Comparison of ENCODE assay signal across 9 mouse cellular contexts in genomic region chr3:37906806-37907251, GRCm38 (mm10).
DNase-seq lines count a peak whose midpoint lies in the region; ATAC-seq and TF ChIP-seq lines count a peak whose summit lies in the region.
"Had no signal": no experiment of that assay in that cellular context is flagged by ENCODE, and none has a peak within 500 bp of the region (broad histone marks: within the 10 kb centered on the region; RNA-seq: fewer than 3 reads in every experiment).

No protein-coding gene starts in this region.

- ATAC-seq in forebrain, embryonic 13.5 days: no peak
- ATAC-seq in embryonic facial prominence, embryonic 13.5 days (ENCODE audit: insufficient number of reproducible peaks, insufficient read depth, low FRiP score, low TSS enrichment, low read depth): 0 out of 2 replicates have a peak, but pooled peaks have one; percentile 56
- ATAC-seq in hindbrain, embryonic 16.5 days: peak; percentile 56
- ATAC-seq in lung, postnatal 0 days: peak; percentile 18

- H3K4me2 ChIP-seq in forebrain, embryonic 13.5 days: no peak overlapping the region
- H3K4me2 ChIP-seq in embryonic facial prominence, embryonic 13.5 days: no peak overlapping the region
- no peak overlapping the region for H3K4me2 ChIP-seq in hindbrain, embryonic 16.5 days (ENCODE audit: low read length)
- no peak overlapping the region for H3K4me2 ChIP-seq in lung, postnatal 0 days (replicated peaks; ENCODE audit: low read depth, low read length)

- no peak for TF ChIP-seq EP300 in lung, postnatal 0 days (IDR thresholded peaks at IDR 0.05)

- no peak for DNase-seq in forebrain, embryonic 10.5 days (ENCODE audit: extremely low spot score, low spot score)
- peak; percentile 20 for DNase-seq in lung, postnatal 0 days (ENCODE audit: low spot score)
- no peak for DNase-seq in frontal cortex, postnatal 25 days (ENCODE audit: low spot score in 2 of 2)
- DNase-seq in spleen, postnatal 10 days (ENCODE audit: low spot score in 2 of 2): no peak
- no peak for DNase-seq in layer of hippocampus, adult 8-10 months (ENCODE audit: low spot score in 2 of 2)

- no peak for TF ChIP-seq CTCF in lung, postnatal 0 days (IDR thresholded peaks at IDR 0.05)

- H3K9me3 ChIP-seq in forebrain, embryonic 10.5 days: no peaks in the 10 kb centered on the region
- no peaks in the 10 kb centered on the region for H3K9me3 ChIP-seq in forebrain, embryonic 13.5 days (replicated peaks)
- no peaks in the 10 kb centered on the region for H3K9me3 ChIP-seq in embryonic facial prominence, embryonic 13.5 days
- H3K9me3 ChIP-seq in hindbrain, embryonic 16.5 days (ENCODE audit: control insufficient read depth, low read length): no peaks in the 10 kb centered on the region
- no peaks in the 10 kb centered on the region for H3K9me3 ChIP-seq in lung, postnatal 0 days (ENCODE audit: low read length)

- H3K27ac ChIP-seq in forebrain, embryonic 10.5 days: peak overlapping the region; percentile 76
- no peak overlapping the region for H3K27ac ChIP-seq in forebrain, embryonic 13.5 days
- 0 out of 2 replicates have a peak overlapping the region, but pooled peaks have one; percentile 51 for H3K27ac ChIP-seq in embryonic facial prominence, embryonic 13.5 days
- H3K27ac ChIP-seq in hindbrain, embryonic 16.5 days (ENCODE audit: low read depth, low read length): no peak overlapping the region
- peak overlapping the region; percentile 62; the same call in 1 of the 2 replicates for H3K27ac ChIP-seq in lung, postnatal 0 days (ENCODE audit: low read length)

- no peak overlapping the region for H3K9ac ChIP-seq in forebrain, embryonic 13.5 days
- 0 out of 2 replicates have a peak overlapping the region, but pooled peaks have one; percentile 27 for H3K9ac ChIP-seq in embryonic facial prominence, embryonic 13.5 days
- no peak overlapping the region for H3K9ac ChIP-seq in hindbrain, embryonic 16.5 days (ENCODE audit: low read depth, low read length)
- no peak overlapping the region for H3K9ac ChIP-seq in lung, postnatal 0 days (replicated peaks; ENCODE audit: low read depth)

- H3K4me3 ChIP-seq in forebrain, embryonic 10.5 days: no peak overlapping the region
- no peak overlapping the region for H3K4me3 ChIP-seq in forebrain, embryonic 13.5 days
- no peak overlapping the region for H3K4me3 ChIP-seq in embryonic facial prominence, embryonic 13.5 days
- H3K4me3 ChIP-seq in hindbrain, embryonic 16.5 days (ENCODE audit: low read length): no peak overlapping the region
- no peak overlapping the region for H3K4me3 ChIP-seq in lung, postnatal 0 days (ENCODE audit: low read depth, low read length)
- H3K4me3 ChIP-seq: erythroblast, embryonic 14.5 days had no signal

- 48% methylated on average over 5 of the region's 5 CpGs for WGBS in forebrain, embryonic 10.5 days
- 49% methylated on average over 5 of the region's 5 CpGs for WGBS in forebrain, embryonic 13.5 days
- WGBS in embryonic facial prominence, embryonic 13.5 days: 14% methylated on average over 5 of the region's 5 CpGs
- 17% methylated on average over 5 of the region's 5 CpGs for WGBS in hindbrain, embryonic 16.5 days
- 16% methylated on average over 5 of the region's 5 CpGs for WGBS in lung, postnatal 0 days

- H3K36me3 ChIP-seq in forebrain, embryonic 10.5 days (replicated peaks): no peaks in the 10 kb centered on the region
- H3K36me3 ChIP-seq in forebrain, embryonic 13.5 days (ENCODE audit: poor library complexity, severe bottlenecking): no peaks in the 10 kb centered on the region
- no peaks in the 10 kb centered on the region for H3K36me3 ChIP-seq in embryonic facial prominence, embryonic 13.5 days
- no peaks in the 10 kb centered on the region for H3K36me3 ChIP-seq in hindbrain, embryonic 16.5 days (ENCODE audit: control insufficient read depth, insufficient read depth, low read length)
- H3K36me3 ChIP-seq in lung, postnatal 0 days (ENCODE audit: insufficient read depth, low read length): no peaks in the 10 kb centered on the region

- H3K27me3 ChIP-seq in forebrain, embryonic 10.5 days (ENCODE audit: poor library complexity, severe bottlenecking): no peaks in the 10 kb centered on the region
- H3K27me3 ChIP-seq in forebrain, embryonic 13.5 days: no peaks in the 10 kb centered on the region
- H3K27me3 ChIP-seq in embryonic facial prominence, embryonic 13.5 days: no peaks in the 10 kb centered on the region
- no peaks in the 10 kb centered on the region for H3K27me3 ChIP-seq in hindbrain, embryonic 16.5 days (replicated peaks; ENCODE audit: control insufficient read depth, insufficient read depth, low read length)
- H3K27me3 ChIP-seq in lung, postnatal 0 days (replicated peaks; ENCODE audit: insufficient read depth, low read length): no peaks in the 10 kb centered on the region

- H3K4me1 ChIP-seq in forebrain, embryonic 10.5 days: peaks cover 20% of the 10 kb centered on the region
- 0 out of 2 replicates have a peak, but pooled peaks cover 5% of the 10 kb centered on the region for H3K4me1 ChIP-seq in forebrain, embryonic 13.5 days
- peaks cover 17% of the 10 kb centered on the region for H3K4me1 ChIP-seq in embryonic facial prominence, embryonic 13.5 days
- H3K4me1 ChIP-seq in hindbrain, embryonic 16.5 days (ENCODE audit: control insufficient read depth, insufficient read depth, low read depth, low read length): peaks cover 8% of the 10 kb centered on the region
- H3K4me1 ChIP-seq in lung, postnatal 0 days (ENCODE audit: insufficient read depth, low read depth, low read length): peaks cover 11% of the 10 kb centered on the region; the same call in 1 of the 2 replicates

Comparison
In these comparisons a context has a peak if more than half of its experiments do, and no peak if none do; other contexts are left out.
1. H3K27ac ChIP-seq: peak in forebrain, embryonic 10.5 days (single experiment), embryonic facial prominence, embryonic 13.5 days (single experiment) and lung, postnatal 0 days (single experiment); none in forebrain, embryonic 13.5 days (single experiment) and hindbrain, embryonic 16.5 days (single experiment).